Mouse (Mus musculus) bone marrow macrophage, adult 2 months (primary cell): Measurements from ENCODE around the gene Chit1.

Experiments
- CTCF ChIP-seq: IDR thresholded peaks from 2 replicates; pipeline ENCODE4 v1.5.1; 2012; ENCODE audit warnings: low read depth, mild to moderate bottlenecking, low read length, moderate library complexity
- POLR2A ChIP-seq: IDR thresholded peaks from 2 replicates; pipeline ENCODE4 v1.6.1; 2012; ENCODE audit warnings: mild to moderate bottlenecking, low read depth, low read length, borderline replicate concordance

DNA sequence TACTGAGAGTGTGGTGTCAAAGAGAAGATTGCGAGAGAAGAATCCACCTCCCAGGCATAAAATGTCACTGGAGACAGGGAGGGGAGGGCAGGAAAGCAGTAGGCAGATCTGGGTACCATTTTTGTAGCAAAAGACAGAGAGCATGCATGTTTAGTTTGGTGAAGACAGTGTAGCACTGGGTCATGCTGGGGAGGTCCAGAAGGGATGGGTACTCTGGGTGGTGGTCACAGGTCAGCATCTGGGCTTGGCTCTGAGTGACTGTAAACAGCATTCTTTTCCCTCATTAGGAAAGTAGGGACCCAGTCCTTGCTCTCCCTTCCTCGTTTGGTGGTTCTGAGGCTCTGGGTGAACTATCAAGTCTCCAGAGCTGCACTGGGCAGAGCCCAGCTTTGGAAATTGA, 89.4 kb downstream of the Chit1 start:
- TF ChIP-seq CTCF (no peak), POLR2A (no peak)
